Mouse (Mus musculus): ENCODE data around the gene Prr11.
"Not testable (repeated sequence)": the region's sequence is repeated elsewhere in the genome, so short reads cannot be mapped to it uniquely, and the experiment has no call there.

Gene Prr11

DNA sequence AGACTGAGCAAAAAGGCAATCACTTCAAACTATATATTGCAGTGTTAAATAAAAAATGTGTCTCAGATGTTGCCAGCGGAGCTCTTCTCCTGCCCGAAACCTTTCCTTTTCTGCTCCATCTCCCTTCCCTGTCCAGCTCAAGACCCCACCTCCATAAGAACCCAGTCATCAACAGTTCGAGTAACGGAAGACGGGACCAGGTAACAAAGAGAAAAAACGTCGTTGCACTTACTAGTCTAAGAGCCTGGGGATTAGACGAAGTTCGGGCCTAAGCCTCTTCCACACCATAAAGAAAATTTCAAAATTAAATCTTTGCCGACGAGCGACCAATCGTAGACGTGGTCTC is at the start of gene Prr11:
Gene Prr11, minus strand, starts transcription at position 300 of the 346 bp plus-strand sequence.
- no peak for DNase-seq

DNA sequence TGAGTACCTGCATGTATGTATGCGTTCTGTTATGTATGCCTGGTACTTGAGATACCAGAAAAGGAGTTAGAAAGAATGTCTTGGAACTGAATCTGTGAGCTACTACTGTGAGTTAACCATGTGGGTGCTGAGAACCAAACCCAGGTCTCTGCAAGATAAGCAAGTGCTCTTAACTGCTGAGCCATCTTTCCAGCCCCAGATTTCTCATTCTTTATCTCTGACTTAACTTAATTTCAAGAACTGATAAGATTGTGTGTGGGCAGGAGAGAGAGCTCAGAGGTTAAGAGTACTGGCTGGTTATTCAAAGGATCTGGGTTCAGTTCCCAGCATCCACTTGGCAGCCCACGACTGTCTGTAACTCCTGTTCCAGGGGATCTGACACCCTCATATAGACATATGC is 49.5 kb upstream of the Prr11 start:
- DNase-seq = no peak

DNA sequence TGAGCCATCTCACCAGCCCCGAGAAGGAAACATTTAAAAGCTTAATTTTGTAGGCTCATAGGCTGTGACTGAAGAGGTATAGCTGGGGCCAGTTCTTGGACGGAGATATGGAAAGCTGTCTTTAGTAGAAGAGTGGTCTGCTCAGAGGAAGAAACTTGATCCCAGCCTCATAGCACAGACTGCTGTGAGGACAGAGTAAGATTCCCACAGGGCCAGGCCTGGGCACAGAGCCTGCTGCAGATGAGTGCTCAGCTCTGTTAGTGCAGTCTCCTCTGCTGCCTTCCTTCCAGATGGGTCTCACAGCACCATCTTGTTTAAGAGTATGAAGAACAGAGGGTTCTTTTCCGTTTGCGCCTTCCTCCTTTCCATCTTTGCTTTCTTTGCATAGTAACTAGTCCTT is 27.7 kb upstream of the Prr11 start:
- no peak for DNase-seq

DNA sequence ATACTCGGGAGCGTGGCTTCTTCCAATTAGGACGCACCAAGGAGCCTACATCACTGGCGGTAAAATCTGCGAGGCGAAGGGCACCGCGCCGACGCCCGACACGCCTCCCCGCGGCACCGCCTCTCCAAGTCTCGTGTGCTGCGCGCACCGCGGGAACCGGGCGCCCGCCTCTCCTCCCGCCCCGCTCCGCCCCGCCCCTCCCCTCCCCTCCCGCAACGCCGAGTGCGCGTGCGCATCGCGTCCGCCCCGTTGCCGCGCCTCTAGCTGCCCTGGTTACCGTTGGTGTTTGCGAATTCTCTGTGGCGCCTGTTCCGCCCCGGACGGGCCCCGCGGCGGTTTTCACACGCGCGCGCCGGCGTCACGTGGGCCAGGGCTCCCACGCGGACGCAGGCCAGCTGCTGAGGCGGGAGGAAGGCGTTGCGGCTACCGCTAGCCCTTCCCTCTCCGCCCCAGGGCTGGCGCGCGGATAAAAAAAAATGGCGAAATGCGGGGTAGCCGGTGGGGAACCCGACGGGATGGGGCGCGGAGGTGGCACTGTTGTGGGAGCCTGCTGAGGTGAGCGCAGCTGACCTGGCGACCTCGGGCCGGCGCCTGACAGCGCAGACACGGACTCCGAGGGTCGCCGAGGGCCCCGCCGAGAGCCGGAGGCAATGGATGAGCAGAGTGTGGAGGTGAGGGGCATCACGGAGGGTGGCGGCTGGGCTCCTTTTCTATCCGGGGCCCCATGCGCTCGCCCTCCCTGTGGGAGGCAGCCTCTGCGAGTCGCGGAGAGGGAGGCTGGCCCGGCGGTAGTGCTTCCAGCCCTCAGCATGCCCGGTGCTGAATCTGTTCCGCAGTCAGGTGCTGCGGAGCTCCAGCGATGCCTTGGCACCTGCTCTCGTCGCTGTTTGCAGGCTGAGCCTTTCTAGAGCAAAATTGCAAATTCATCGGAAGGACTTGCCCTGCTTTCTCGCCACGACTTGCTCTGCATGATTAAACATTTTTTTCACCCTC is 18.6 kb upstream of the Prr11 start, which contains the start of gene Trim37:
Gene Trim37, plus strand, starts transcription at position 254 of the 993 bp plus-strand sequence.
- peak; percentile 91 for DNase-seq

DNA sequence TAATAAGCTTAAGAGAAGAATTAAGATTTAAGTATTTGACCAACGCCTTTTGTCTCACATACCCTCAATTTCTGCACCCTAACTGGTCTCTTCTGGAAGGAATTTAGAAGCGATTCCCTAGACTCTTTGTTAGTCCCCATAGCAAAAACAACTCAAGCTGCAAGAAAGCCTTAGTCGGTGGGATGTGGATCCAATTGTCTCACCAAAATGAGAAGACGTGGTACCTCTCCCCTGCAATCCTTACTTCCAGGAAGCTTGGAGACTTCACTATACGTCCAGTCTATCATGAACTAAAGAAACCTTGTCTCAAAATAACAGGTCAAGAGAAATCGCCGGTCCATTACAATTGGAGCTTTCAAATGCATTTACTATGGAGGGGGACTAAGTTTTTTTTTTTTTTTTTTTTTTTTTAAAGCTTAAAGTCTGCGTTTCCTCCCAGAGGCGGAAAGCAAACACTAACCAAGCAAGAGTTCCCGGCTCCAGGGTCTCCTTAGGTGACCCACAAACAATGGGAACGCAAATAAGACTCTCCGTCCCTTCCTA is 17.8 kb upstream of the Prr11 start:
- peak; percentile 12 for DNase-seq

DNA sequence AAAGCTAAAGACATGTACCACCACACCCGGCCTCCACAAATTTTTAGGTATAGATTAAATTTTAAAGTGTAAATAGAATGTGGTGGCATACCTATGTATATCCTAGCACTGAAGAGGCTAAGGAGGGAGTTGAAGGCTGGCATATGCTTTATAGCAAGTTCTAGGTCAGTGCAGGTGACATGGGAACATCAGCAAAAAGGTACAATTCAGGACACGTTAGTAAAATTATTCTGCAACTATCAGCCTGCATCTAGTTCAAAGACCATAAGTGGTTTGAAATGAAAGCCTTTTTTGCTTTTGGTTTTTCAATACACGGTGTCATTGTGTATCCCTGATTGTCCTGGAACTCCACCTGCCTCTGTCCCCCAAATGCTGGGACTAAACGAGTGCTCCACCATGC is 17.1 kb upstream of the Prr11 start:
- no peak for DNase-seq

DNA sequence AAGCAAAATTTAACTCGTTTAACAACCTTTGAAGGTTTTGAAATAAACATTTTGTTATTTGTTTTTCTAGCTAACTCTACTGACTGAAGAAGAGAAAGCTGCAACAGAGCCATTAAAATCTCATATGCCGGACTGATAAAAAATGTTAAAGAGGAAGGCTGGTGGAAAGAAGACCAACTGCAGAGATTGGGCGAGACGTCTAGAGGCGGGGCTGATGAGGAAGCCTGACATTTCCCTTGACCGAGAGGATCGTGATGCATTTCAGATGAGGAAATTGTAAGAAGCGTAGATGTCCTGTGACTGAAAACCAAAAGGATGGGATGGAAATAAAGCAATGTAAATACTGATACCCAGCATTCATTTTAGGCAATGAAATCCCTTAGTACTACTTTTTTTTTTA is 13.4 kb upstream of the Prr11 start:
- DNase-seq = no peak

DNA sequence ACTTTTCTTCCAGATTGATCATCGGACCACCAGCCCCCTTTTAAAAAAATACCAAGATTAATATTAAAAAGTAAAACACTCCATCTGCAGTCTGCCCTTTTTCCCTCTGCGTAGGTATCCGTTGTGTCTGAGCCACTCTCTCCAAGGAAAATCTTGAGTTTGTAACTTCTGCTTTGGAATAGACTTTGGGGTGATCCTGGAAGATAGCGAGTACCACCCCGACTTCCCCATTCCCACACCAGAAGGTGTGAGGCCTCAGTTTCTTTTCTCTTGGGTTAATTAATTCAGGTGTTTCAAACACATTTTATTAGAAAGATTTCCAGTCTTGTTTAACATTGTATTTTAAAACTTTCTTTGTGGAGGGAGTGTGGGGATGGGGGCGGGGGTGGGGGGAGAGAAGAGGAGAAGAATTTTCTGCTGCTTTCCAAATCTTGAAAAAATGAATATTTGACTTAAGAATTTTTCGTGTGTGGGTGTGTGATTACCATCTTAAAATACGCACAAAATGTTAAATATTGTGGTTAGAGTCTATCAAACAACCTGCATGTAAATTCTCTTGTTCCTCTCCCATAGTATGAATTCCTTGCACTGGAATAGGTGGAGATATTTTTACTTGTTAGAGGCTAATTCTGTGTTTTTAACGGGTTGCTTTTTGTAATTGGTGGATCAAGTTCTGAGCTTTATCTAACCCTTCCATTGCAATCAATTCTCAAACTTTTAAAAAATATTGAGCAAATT is 1.8 kb upstream of the Prr11 start:
- no peak for DNase-seq

DNA sequence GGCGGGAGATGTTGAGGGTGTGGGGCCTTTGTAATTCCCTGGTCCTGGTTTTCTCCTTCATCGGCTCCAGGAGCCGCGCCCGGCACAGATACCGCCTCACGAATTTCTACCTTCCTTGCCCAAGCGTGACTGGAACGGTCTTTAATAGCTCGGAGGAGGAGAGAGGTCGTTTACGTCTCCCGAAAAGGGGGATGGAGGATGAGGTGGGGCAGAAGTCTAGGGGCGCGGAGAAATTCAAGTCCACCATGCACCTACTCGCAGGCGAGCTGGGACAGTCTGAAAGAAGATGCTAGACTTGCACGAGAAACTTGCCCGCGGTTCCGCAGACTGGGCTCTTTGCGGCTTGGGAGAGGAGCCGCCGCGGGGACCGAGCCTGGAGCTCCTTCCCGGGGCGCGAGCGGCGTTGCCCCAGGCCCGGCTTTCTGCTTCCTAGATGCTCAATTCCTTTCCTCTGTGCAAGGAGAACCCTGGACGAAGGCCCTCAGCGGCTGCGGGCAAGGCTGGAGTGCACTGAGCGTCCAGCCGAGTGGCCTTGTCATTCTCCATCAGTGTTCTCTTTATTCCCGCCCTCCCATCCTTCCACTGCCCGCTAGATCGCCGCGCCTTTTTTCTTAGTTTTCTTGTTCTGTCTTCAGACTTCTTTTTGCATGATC is 1.1 kb upstream of the Prr11 start:
- no peak for DNase-seq

DNA sequence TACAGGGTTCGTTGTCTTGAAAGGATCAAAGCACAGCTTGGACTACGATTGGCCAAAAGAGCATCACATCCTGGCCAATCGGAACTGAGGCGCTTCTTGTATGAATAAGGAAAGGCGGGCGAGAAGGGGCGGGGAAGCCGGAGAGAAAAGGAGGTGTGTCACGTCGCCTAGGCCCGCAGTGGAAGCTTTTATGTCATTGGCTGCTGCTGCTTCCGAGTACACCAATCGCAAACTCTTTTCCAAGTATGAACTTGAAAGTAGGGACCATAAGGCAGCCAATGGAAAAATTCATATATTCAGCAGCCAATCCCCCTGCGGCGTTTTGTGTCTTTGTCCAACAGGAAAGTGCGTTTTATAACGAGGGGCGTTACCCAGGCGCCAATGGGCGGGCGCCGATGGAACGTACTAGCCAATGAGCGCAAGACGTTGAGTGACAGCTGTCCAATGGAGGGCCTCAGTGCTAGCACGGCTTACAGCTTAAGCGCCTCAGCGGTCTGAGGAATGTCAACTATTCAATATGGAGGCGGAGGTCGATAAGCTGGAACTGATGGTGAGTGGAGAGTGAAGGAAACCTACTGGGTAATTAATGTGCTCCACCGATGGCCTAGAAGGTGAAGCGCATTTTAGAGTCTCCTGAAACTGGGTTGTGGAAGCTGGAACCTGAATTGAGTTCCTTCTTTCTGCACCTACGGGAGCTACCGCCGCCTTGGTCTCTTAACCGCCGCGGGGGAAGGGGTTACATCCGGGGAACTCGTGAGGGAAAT is 429 bp upstream of the Prr11 start, which contains the start of gene Ska2:
Gene Ska2, plus strand, starts transcription at position 480 of the 764 bp plus-strand sequence.
- DNase-seq = peak; percentile 99

DNA sequence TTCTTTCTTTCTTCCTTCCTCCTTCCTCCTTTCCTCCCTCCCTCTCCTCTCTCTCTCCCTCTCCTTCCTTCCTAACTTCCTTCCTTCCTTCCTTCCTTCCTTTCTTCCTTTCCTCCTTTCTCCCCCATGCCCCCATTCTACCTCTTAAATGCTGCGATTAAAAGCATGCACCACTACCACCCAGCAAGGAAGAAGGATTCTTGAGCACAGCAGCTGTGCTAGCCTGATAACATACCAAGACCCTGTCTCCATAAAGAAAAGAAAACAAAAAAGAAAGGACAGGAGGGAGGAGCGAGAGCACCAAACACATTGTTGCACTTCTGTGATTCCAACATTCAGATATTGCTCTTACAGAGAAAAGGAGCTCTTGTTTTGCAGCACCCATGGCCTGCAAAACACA is 21.4 kb downstream of the Prr11 start:
- DNase-seq = no peak

DNA sequence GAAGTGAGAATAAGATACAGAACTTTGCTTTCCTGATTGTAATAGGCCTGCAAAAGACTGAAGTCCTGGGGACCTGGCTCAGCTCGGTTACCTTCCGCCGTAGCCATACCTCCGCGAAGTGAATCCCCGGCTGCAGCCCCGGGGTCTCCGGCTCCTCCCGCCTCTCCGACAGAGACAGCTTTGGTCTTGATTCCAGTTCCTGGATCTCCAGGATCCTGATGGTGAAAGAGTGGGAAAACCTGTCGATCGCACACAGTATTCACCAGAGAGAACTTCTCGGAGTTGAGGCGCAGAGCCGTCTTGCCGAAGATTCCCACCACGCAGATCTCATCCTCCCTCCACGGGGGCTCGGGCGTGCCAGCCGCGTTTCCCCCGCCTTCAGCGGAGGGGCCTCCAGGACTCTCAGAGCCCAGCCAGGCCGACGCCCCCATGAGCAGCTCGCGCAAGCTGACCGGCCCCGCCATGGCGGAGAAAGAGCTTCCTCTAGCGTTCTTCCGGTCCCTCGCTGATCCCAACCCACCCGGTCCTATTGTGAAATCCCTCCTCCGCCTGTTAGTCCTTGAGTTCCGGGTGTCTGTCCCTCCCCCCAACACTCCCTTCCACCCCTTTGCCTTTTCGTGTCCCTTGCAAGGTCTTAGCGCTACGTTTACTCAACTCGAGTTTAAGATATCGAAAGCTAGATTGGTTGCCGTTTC is 22.1 kb downstream of the Prr11 start, which contains the start of gene Smg8:
Gene Smg8, minus strand, starts transcription at position 485 of the 695 bp plus-strand sequence.
- peak; percentile 80 for DNase-seq

DNA sequence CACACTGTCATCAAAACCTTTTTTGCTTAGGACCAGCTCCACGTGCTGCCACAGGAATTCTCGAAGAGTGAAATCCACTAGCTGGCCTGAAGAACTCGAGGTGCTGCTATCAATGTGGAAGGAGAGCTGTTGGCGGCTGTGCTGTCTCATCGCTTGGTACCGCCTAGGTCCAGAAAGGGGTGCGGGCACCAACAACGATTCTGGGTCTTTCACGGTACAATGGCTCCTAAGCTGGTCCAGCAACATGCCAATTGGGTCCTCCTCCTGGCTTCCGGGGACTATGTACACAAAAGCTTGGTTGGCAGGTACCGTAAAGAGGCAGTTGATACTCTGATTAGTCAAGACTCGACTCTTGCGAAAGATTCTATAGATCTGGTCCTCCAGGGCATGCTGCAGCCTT is 23.0 kb downstream of the Prr11 start:
- DNase-seq = no peak

DNA sequence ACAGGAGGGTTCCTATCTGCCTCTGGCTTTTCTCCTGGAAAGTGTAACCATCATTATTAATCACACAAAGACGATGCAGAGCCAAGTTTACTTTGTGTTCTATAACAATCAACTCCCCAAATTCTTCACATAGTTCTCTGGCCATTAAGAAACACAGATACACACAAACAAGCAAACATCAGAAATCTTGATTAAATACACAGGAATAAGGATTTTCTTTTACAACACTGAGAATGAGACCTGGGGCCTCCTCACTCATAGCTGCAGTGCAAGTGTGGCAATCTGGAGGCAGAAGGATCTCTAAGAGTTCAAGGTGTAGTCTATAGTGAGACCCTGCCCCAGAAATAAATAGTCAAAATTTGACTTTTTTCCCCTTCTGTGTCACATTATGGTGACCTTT is 24.8 kb downstream of the Prr11 start:
- no peak for DNase-seq

DNA sequence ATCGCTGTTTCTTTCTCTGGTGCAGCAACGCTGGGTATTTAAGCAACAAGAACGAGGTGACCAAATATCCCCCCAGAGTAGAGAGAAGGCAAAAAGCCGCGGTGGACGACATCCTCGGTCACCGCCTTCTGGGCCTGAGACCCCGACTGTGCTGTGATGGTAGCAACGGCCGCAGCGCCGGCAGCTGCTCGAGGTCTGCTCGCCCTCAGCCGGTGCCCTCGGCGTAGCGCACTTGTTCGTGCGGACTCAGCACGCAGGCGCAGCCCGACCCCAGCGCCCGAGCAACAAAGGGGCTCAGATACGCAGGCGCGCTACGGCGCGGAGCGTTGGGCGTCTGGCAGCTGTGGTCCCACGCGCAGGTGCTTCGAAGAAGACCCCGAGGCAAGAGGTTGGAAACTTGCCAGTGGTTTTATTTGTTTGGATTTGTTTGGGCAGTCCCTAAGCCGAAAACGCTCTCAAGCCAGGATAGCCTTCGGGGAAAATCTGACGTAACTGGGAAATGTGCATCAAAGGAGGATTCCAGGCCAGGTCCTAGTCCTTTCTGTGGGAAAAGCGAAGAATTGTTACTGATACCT is 34.6 kb downstream of the Prr11 start, which contains the start of gene Gdpd1:
Gene Gdpd1, minus strand, starts transcription at position 197 of the 575 bp plus-strand sequence.
- DNase-seq = peak; percentile 91

DNA sequence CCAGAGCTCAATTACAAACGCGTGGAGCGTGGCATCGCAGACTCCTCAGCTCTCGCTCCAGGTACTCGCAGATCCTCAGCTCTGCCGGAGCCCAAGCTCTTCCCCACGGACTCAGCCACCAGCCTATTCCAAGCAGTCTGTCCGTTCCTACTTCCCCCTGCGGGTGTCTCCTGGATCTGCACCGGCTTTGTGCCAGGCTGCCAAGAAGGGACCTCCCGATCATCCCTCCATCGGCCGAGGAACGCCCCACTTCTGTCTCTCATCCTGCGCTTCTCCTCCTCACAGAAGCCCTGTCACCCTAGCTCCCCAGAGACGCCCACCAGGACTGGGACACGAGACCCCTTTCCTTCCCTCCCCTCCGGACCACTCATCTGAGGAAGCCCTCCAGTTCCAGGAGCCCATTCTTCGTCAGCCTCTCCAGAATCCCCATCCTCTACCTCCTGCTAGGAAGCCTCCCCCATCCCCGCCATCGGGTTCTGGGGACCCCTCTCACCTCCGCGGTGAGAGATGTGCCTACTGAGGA is 35.1 kb downstream of the Prr11 start:
- peak; percentile 81 for DNase-seq

DNA sequence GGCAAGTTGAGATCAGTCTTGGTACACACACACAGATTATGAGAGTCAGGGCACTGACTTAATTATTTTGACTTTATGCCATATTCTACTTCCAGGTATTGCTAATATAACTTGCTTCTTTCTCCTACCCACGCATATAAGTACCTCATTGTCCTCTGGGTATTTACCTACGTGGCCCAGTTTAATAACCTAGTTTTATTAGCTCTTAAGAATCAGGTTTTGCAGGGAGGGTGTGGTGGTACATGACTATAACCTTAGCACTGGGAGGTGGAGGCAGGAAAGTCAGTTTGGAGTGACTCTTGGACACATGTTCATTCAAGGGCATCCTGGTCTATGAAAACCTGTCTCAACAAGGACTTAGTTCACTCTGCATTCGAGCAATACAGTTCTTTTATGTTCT is 46.4 kb downstream of the Prr11 start:
- DNase-seq = no peak

DNA sequence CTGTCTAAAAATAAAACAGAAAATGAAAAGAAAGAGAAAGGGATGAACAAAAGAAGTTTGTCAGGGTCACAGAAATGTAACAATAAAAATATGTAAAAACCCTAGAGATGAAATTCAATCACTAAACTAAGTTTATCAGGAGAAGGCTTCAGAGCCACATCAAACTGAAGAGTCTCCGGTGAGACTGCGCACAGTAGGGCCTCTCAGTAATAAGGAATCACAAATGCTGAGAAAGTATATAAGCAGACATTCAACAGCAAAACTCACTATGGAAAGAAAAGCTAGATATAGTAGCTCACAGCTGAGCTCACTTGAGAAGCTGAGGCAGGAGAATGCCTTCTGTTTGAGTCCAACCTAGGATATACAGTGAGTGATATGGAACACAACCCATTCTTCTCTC is 48.1 kb downstream of the Prr11 start:
- no peak for DNase-seq

DNA sequence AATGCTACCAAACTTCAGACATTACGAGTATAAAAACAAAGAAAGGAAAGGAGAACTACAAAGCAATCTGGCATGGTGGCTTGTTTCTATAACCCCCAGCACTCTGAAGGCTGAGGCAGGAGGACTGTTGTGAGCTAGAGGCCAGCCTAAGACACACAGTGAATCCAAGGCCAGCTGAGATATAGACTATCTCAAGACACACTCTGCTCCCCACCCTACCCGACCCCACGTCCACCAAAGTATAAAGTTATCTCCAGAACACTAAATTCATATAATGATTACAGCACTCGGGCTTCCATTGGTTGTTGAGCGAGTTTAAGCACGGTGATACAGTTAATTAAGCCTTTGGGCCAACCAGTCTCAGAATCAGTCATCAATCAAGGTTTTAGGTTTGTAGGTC is 52.2 kb downstream of the Prr11 start:
- DNase-seq = no peak

DNA sequence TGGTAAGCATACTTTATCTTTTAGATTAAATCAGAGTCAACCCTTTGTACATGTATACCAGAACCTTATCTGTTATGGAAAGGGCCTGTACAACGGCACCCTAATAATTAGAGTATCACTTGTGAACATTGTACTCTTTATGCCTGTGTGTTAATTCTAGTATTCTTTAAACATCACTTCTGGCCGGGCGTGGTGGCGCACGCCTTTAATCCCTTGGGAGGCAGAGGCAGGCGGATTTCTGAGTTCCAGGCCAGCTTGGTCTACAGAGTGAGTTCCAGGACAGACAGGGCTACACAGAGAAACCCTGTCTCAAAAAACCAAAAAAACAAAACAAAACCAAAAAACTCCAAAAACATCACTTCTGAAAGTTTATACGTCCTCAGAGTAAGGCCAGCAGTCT is 59.6 kb downstream of the Prr11 start:
- DNase-seq = not testable (repeated sequence)

DNA sequence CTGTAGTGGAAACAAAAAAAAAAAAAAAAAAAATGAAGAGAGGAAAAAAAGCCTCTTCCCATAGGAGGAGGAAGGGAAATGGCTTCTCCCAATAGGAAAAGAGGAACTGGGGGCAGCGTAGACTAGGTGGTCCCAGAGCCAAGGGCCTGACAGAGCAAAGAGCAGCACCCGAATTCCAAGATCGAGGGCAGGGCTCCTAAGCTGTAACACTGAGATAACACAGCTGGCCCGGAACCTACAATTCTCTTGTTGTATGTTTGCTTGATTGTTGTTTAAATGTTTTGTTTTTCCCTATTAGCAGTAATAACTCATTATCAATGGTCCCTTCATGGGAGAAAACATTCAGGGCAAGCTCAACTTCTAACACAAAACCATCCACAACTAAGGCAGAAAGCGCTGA is 61.5 kb downstream of the Prr11 start:
- DNase-seq = no peak
